Mouse (Mus musculus): Measurements from ENCODE around the gene Washc2. TPM values are rescaled to one million over a fixed set of nuclear protein-coding genes. Genes with fewer than 3 reads are reported as not detected.
A peak's percentile ranks its signal among the peaks of the same experiment; 100 is the strongest.
"Not testable (repeated sequence)": the region's sequence is repeated elsewhere in the genome, so short reads cannot be mapped to it uniquely, and the experiment has no call there.

Gene Washc2
- polyA plus RNA-seq, 2 experiments, result 8.6 to 15.4 TPM

DNA sequence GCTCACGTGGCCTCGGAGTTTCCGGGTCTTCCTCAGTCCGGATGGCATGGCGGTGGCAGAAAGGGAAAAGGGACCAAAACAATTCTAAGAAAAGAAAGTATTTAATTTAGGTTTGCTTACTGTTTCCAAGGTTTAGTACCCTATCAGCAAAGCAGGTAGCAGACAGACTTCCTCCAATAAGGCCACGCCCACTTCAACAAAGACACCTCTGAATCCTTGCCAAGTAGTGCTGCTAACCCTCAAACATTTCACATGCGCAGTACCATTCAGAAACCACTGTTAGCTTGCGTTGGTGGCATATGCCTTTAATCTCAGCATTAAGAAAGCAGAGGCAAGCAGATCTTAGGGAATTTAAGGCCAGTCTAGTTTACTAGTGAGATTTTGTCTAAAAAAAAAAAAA is 12.0 kb upstream of the Washc2 start:
- no peak for ATAC-seq (ENCODE audit: insufficient read depth)
- TF ChIP-seq EP300 (IDR thresholded peaks at IDR 0.05; ENCODE audit: low read depth) (no peak), CTCF (IDR thresholded peaks at IDR 0.05; ENCODE audit: low read depth) (no peak)
- no peak overlapping the region for H3K9ac ChIP-seq (replicated peaks)
- WGBS (ENCODE audit: insufficient replicate concordance), result 65% methylated on average over 8 of the region's 8 CpGs
- H3K9me3 ChIP-seq (ENCODE audit: control insufficient read depth, low read length), result no peaks in the 10 kb centered on the region
- H3K4me3 ChIP-seq (ENCODE audit: insufficient read depth in 1 of 2, low read depth in 2 of 2, low read length in 2 of 2), result no peak overlapping the region
- no peaks in the 10 kb centered on the region for H3K27me3 ChIP-seq (ENCODE audit: control insufficient read depth, insufficient read depth, low read length)
- peaks cover 0 to 13% of the 10 kb centered on the region in 2 experiments; a peak in 2 of 4 replicates for H3K4me1 ChIP-seq (replicated peaks; ENCODE audit: control insufficient read depth in 2 of 2, insufficient read depth in 2 of 2, low read length in 1 of 2)
- no peak overlapping the region for H3K27ac ChIP-seq
- no peak overlapping the region for H3K4me2 ChIP-seq (ENCODE audit: low read depth)
- no peaks in the 10 kb centered on the region for H3K36me3 ChIP-seq (replicated peaks; ENCODE audit: control insufficient read depth, insufficient read depth, low read depth)
- DNase-seq (ENCODE audit: low read depth in 3 of 3, low spot score in 3 of 3), result no peak

DNA sequence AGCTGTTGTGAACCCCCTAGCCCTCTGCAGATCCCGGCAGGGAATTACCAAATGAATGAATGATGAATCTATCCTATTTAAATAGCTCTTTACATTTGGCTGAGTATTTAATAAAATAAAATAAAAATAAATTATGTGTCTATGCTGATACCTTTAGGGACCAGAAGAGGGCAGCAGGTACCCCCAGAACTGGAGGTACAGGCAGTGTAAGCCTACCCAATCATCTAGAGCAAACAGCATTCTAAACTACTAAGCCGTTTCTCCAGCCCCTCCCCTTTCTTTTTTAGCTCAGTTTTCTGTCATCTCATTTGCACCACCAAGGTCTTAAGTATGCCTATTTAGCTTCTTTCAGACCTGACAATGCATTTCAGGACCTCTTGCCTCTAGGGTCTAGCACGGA is 9.7 kb upstream of the Washc2 start:
- ATAC-seq (ENCODE audit: insufficient read depth), result no peak
- Histone ChIP-seq H3K36me3 (replicated peaks; ENCODE audit: control insufficient read depth, insufficient read depth, low read depth) (no peaks in the 10 kb centered on the region), H3K27ac (no peak overlapping the region), H3K9ac (replicated peaks) (no peak overlapping the region), H3K4me3 (ENCODE audit: insufficient read depth in 1 of 2, low read depth in 2 of 2, low read length in 2 of 2) (no peak overlapping the region), H3K9me3 (ENCODE audit: control insufficient read depth, low read length) (no peaks in the 10 kb centered on the region), H3K27me3 (ENCODE audit: control insufficient read depth, insufficient read depth, low read length) (no peaks in the 10 kb centered on the region), H3K4me2 (ENCODE audit: low read depth) (no peak overlapping the region), H3K4me1 (replicated peaks; ENCODE audit: control insufficient read depth in 2 of 2, insufficient read depth in 2 of 2, low read length in 1 of 2) (peaks cover 0 to 13% of the 10 kb centered on the region in 2 experiments; a peak in 2 of 4 replicates)
- TF ChIP-seq CTCF (IDR thresholded peaks at IDR 0.05; ENCODE audit: low read depth) (peak; percentile 60), EP300 (IDR thresholded peaks at IDR 0.05; ENCODE audit: low read depth) (no peak)
- WGBS (ENCODE audit: insufficient replicate concordance), result 25% methylated on average over 3 of the region's 3 CpGs
- peak in 1 of 3 experiments; percentile 27 for DNase-seq (ENCODE audit: low read depth in 3 of 3, low spot score in 3 of 3)

- H3K4me3 ChIP-seq (ENCODE audit: insufficient read depth in 1 of 2, low read depth in 2 of 2, low read length in 2 of 2), result no peak overlapping the region
- no peak overlapping the region for H3K27ac ChIP-seq
- no peak overlapping the region for H3K9ac ChIP-seq (replicated peaks)
- DNase-seq (ENCODE audit: low read depth in 3 of 3, low spot score in 3 of 3) (no peak), ATAC-seq (ENCODE audit: insufficient read depth) (no peak)
- no peak overlapping the region for H3K4me2 ChIP-seq (ENCODE audit: low read depth)
- peaks cover 0 to 4% of the 10 kb centered on the region in 2 experiments; a peak in 1 of 4 replicates for H3K4me1 ChIP-seq (replicated peaks; ENCODE audit: control insufficient read depth in 2 of 2, insufficient read depth in 2 of 2, low read length in 1 of 2)
- H3K27me3 ChIP-seq (ENCODE audit: control insufficient read depth, insufficient read depth, low read length), result no peaks in the 10 kb centered on the region
- no peak for TF ChIP-seq EP300 (IDR thresholded peaks at IDR 0.05; ENCODE audit: low read depth)
- TF ChIP-seq CTCF (IDR thresholded peaks at IDR 0.05; ENCODE audit: low read depth), result no peak
- H3K9me3 ChIP-seq (ENCODE audit: control insufficient read depth, low read length), result no peaks in the 10 kb centered on the region
- 20% methylated on average over 2 of the region's 2 CpGs for WGBS (ENCODE audit: insufficient replicate concordance)
- H3K36me3 ChIP-seq (replicated peaks; ENCODE audit: control insufficient read depth, insufficient read depth, low read depth), result no peaks in the 10 kb centered on the region
Observed at GRCm38 (mm10) chr6:116199682-116200081, 8.2 kb upstream of the Washc2 start.

DNA sequence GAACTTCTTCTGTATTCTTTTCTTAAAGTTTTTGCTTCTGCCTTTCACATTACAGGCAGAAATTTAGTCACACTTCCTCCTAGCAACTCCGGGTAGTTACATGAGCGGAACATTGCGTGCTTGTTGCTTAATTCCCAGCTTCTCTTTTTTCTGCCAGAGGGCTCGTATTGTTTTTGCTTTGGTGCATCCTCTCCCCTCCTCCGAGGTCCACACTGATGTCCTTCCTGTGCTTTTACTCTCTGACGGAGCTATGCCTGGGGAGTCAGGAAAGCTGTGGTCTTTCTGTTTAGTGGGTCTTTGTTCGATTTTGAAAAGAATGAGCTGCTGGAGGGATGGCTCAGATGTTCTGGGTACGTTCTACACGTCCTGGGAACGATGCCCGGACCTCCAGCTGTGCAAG is 19.9 kb downstream of the Washc2 start:
- no peak for ATAC-seq (ENCODE audit: insufficient read depth)
- Histone ChIP-seq H3K4me3 (ENCODE audit: insufficient read depth in 1 of 2, low read depth in 2 of 2, low read length in 2 of 2) (no peak overlapping the region), H3K36me3 (replicated peaks; ENCODE audit: control insufficient read depth, insufficient read depth, low read depth) (no peaks in the 10 kb centered on the region; the same call in none of the 2 replicates), H3K9ac (replicated peaks) (no peak overlapping the region), H3K27ac (no peak overlapping the region), H3K9me3 (ENCODE audit: control insufficient read depth, low read length) (no peaks in the 10 kb centered on the region), H3K4me1 (replicated peaks; ENCODE audit: control insufficient read depth in 2 of 2, insufficient read depth in 2 of 2, low read length in 1 of 2) (no peaks in the 10 kb centered on the region), H3K27me3 (ENCODE audit: control insufficient read depth, insufficient read depth, low read length) (no peaks in the 10 kb centered on the region), H3K4me2 (ENCODE audit: low read depth) (no peak overlapping the region)
- TF ChIP-seq EP300 (IDR thresholded peaks at IDR 0.05; ENCODE audit: low read depth) (no peak), CTCF (IDR thresholded peaks at IDR 0.05; ENCODE audit: low read depth) (no peak)
- peak in 1 of 3 experiments; percentile 14 for DNase-seq (ENCODE audit: low read depth in 3 of 3, low spot score in 3 of 3)
- 53% methylated on average over 11 of the region's 11 CpGs for WGBS (ENCODE audit: insufficient replicate concordance)

GRCm38 (mm10) chr6:116228785-116229525 is 21.1 kb downstream of the Washc2 start:
- Histone ChIP-seq H3K27me3 (ENCODE audit: control insufficient read depth, insufficient read depth, low read length) (no peaks in the 10 kb centered on the region), H3K36me3 (replicated peaks; ENCODE audit: control insufficient read depth, insufficient read depth, low read depth) (no peaks in the 10 kb centered on the region; the same call in none of the 2 replicates), H3K4me3 (ENCODE audit: insufficient read depth in 1 of 2, low read depth in 2 of 2, low read length in 2 of 2) (no peak overlapping the region), H3K9me3 (ENCODE audit: control insufficient read depth, low read length) (no peaks in the 10 kb centered on the region), H3K27ac (no peak overlapping the region), H3K4me1 (replicated peaks; ENCODE audit: control insufficient read depth in 2 of 2, insufficient read depth in 2 of 2, low read length in 1 of 2) (no peaks in the 10 kb centered on the region), H3K4me2 (ENCODE audit: low read depth) (peak overlapping the region; percentile 28; the same call in 1 of the 2 replicates), H3K9ac (replicated peaks) (no peak overlapping the region; the same call in 1 of the 2 replicates)
- DNase-seq (ENCODE audit: low read depth in 3 of 3, low spot score in 3 of 3) (peak in 2 of 3 experiments; percentile 29 to 46), ATAC-seq (ENCODE audit: insufficient read depth) (peak; percentile 61; the same call in 1 of the 2 replicates)
- whole genome bisulfite sequencing (ENCODE audit: insufficient replicate concordance), result 42% methylated on average over 12 of the region's 12 CpGs
- TF ChIP-seq CTCF (IDR thresholded peaks at IDR 0.05; ENCODE audit: low read depth) (peak; percentile 95), EP300 (IDR thresholded peaks at IDR 0.05; ENCODE audit: low read depth) (no peak)

DNA sequence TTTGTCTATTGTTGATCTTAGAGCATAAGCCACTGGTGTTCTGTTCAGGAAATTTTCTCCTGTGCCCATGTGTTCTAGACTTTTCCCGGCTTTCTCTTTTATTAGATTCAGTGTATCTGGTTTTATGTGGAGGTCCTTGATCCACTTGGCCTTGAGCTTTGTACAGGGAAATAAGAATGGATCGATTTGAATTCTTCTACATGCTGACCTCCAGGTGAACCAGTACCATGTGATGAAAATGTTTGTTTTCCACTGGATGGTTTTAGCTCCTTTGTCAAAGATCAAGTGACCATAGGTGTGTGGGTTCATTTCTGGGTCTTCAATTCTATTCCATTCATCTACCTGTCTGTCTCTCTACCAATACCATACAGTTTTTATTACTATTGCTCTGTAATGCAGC is 27.0 kb downstream of the Washc2 start:
- H3K4me2 ChIP-seq (ENCODE audit: low read depth); H3K4me3 ChIP-seq (ENCODE audit: insufficient read depth in 1 of 2, low read depth in 2 of 2, low read length in 2 of 2); ATAC-seq (ENCODE audit: insufficient read depth); DNase-seq (ENCODE audit: low read depth in 3 of 3, low spot score in 3 of 3); H3K27ac ChIP-seq; H3K9ac ChIP-seq (replicated peaks); H3K4me1 ChIP-seq (replicated peaks; ENCODE audit: control insufficient read depth in 2 of 2, insufficient read depth in 2 of 2, low read length in 1 of 2); H3K36me3 ChIP-seq (replicated peaks; ENCODE audit: control insufficient read depth, insufficient read depth, low read depth); H3K9me3 ChIP-seq (ENCODE audit: control insufficient read depth, low read length); H3K27me3 ChIP-seq (ENCODE audit: control insufficient read depth, insufficient read depth, low read length): not testable (repeated sequence)
- WGBS (ENCODE audit: insufficient replicate concordance), result 56% methylated on average over 2 of the region's 2 CpGs

Data from liver, embryonic 14.5 days (tissue).